ENCODE assay signal across 8 mouse cellular contexts in genomic region chr16:92464390-92464972, GRCm38 (mm10). TPM values are rescaled to one million over a fixed set of nuclear protein-coding genes. Genes with fewer than 3 reads are reported as not detected.
A peak's percentile ranks its signal among the peaks of the same experiment; 100 is the strongest.
DNase-seq lines count a peak whose midpoint lies in the region; ATAC-seq lines count a peak whose summit lies in the region.

No protein-coding gene starts in this region.

- no peaks in the 10 kb centered on the region for H3K27me3 ChIP-seq in embryonic facial prominence, embryonic 11.5 days (ENCODE audit: control insufficient read depth, insufficient read depth, low read length)
- H3K27me3 ChIP-seq in intestine, embryonic 14.5 days (replicated peaks; ENCODE audit: control insufficient read depth, insufficient read depth, low read length): no peaks in the 10 kb centered on the region

- no peak overlapping the region for H3K9ac ChIP-seq in embryonic facial prominence, embryonic 11.5 days (replicated peaks; ENCODE audit: low read length)
- no peak overlapping the region for H3K9ac ChIP-seq in intestine, embryonic 14.5 days (ENCODE audit: low read length)

- no peaks in the 10 kb centered on the region for H3K4me1 ChIP-seq in embryonic facial prominence, embryonic 11.5 days (ENCODE audit: control insufficient read depth, insufficient read depth, low read length)
- peaks cover 11% of the 10 kb centered on the region; the same call in 1 of the 2 replicates for H3K4me1 ChIP-seq in intestine, embryonic 14.5 days (replicated peaks; ENCODE audit: control insufficient read depth, insufficient read depth, low read length)

- no peaks in the 10 kb centered on the region for H3K9me3 ChIP-seq in embryonic facial prominence, embryonic 11.5 days (replicated peaks; ENCODE audit: control insufficient read depth, low read length)
- no peaks in the 10 kb centered on the region for H3K9me3 ChIP-seq in intestine, embryonic 14.5 days (ENCODE audit: control insufficient read depth, low read length)

- ATAC-seq in embryonic facial prominence, embryonic 11.5 days (replicated peaks; ENCODE audit: insufficient number of reproducible peaks, low FRiP score, low TSS enrichment, low read depth): no peak
- no peak for ATAC-seq in intestine, embryonic 14.5 days (replicated peaks; ENCODE audit: low FRiP score, low TSS enrichment, low read depth)
- ATAC-seq in megakaryocyte progenitor cell, adult 5-6 weeks (replicated peaks; ENCODE audit: poor library complexity): peak; percentile 47
- no peak for ATAC-seq in CD4-positive, CD25-positive, alpha-beta regulatory T cell, adult 4 months

- no peak overlapping the region for H3K27ac ChIP-seq in embryonic facial prominence, embryonic 11.5 days (replicated peaks; ENCODE audit: low read depth, low read length)
- H3K27ac ChIP-seq in intestine, embryonic 14.5 days (ENCODE audit: low read depth): no peak overlapping the region

- H3K36me3 ChIP-seq in embryonic facial prominence, embryonic 11.5 days (replicated peaks; ENCODE audit: control insufficient read depth, insufficient read depth, low read depth, low read length): no peaks in the 10 kb centered on the region
- H3K36me3 ChIP-seq in intestine, embryonic 14.5 days (ENCODE audit: control insufficient read depth, insufficient read depth, low read length): no peaks in the 10 kb centered on the region

- DNase-seq in NIH3T3 (ENCODE audit: low read depth): peak; percentile 12
- DNase-seq in embryonic facial prominence, embryonic 11.5 days (ENCODE audit: low spot score): no peak
- DNase-seq in intestine, embryonic 14.5 days (ENCODE audit: low spot score): no peak
- DNase-seq in adrenal gland, adult 2 months: no peak
- DNase-seq in thymus, adult 18-20 months: no peak
- DNase-seq in thymus, postnatal 0 days (ENCODE audit: low spot score): no peak

- no peak overlapping the region for H3K4me3 ChIP-seq in embryonic facial prominence, embryonic 11.5 days (ENCODE audit: low read depth, low read length)
- no peak overlapping the region for H3K4me3 ChIP-seq in intestine, embryonic 14.5 days (ENCODE audit: low read depth, low read length)

- WGBS in embryonic facial prominence, embryonic 11.5 days: 67% methylated on average over 14 of the region's 14 CpGs
- 45% methylated on average over 14 of the region's 14 CpGs for whole genome bisulfite sequencing in intestine, embryonic 14.5 days

- H3K4me2 ChIP-seq in embryonic facial prominence, embryonic 11.5 days (ENCODE audit: low read depth, low read length): peak overlapping the region; percentile 87
- H3K4me2 ChIP-seq in intestine, embryonic 14.5 days (ENCODE audit: low read length): peak overlapping the region; percentile 61

RNA-seq across cellular contexts. Expression of gene Rcan1, which starts 6.2 kb away (rescaled TPM):
- polyA plus RNA-seq in embryonic facial prominence, embryonic 11.5 days (2014; fragmentation: Nextera tagmentation; extraction: Ambion mirVana): 36.6 and 42.0 TPM in 2 replicates
- 24.2 and 25.3 TPM in 2 replicates for polyA plus RNA-seq in intestine, embryonic 14.5 days (2014; fragmentation: Nextera tagmentation; extraction: Ambion mirVana)
- 6.9 and 7.8 TPM in 2 replicates for total RNA-seq in megakaryocyte progenitor cell, adult 5-6 weeks (2015)
- 8.4 and 8.6 TPM in 2 replicates for total RNA-seq in megakaryocyte progenitor cell, adult 5-6 weeks (2017)
- total RNA-seq in adrenal gland, adult 2 months (2021): 10 to 100 TPM; 15.8 to 23.2 TPM
- polyA plus RNA-seq in adrenal gland, adult 2 months (2012; rRNA removed): 4.7 and 5.4 TPM in 2 replicates
- polyA plus RNA-seq in thymus, postnatal 0 days (2015; fragmentation: Nextera tagmentation; extraction: Ambion mirVana): 26.5 and 29.3 TPM in 2 replicates
- 1 to 10 TPM; 1.2 to 2.7 TPM for polyA plus RNA-seq in CD4-positive, CD25-positive, alpha-beta regulatory T cell, adult 4 months (2017; shearing (Covaris generic))

RNA-seq across cellular contexts. Expression of gene Clic6, which starts 21.1 kb away (rescaled TPM):
- 1.2 and 1.9 TPM in 2 replicates for polyA plus RNA-seq in embryonic facial prominence, embryonic 11.5 days (2014; fragmentation: Nextera tagmentation; extraction: Ambion mirVana)
- 26.7 and 29.9 TPM in 2 replicates for polyA plus RNA-seq in intestine, embryonic 14.5 days (2014; fragmentation: Nextera tagmentation; extraction: Ambion mirVana)
- not detected in 2 replicates for total RNA-seq in megakaryocyte progenitor cell, adult 5-6 weeks (2015)
- total RNA-seq in megakaryocyte progenitor cell, adult 5-6 weeks (2017): 0.04 TPM in 1 of 2 replicates, not detected in the other
- under 1 TPM in 1 of 2 experiments, not detected in 1; 0.55 TPM for total RNA-seq in adrenal gland, adult 2 months (2021)
- 0.08 and 0.21 TPM in 2 replicates for polyA plus RNA-seq in adrenal gland, adult 2 months (2012; rRNA removed)
- polyA plus RNA-seq in thymus, postnatal 0 days (2015; fragmentation: Nextera tagmentation; extraction: Ambion mirVana): 0.20 and 0.24 TPM in 2 replicates
- polyA plus RNA-seq in CD4-positive, CD25-positive, alpha-beta regulatory T cell, adult 4 months (2017; shearing (Covaris generic)): not detected
